Comparison of ENCODE assay signal across 8 mouse cellular contexts in genomic region chr19:5811771-5812504, GRCm38 (mm10). TPM values are rescaled to one million over a fixed set of nuclear protein-coding genes. Genes with fewer than 3 reads are reported as not detected.
DNase-seq lines count a peak whose midpoint lies in the region; ATAC-seq and TF ChIP-seq lines count a peak whose summit lies in the region.

No protein-coding gene starts in this region.

- no peaks in the 10 kb centered on the region for H3K36me3 ChIP-seq in forebrain, embryonic 16.5 days (ENCODE audit: control insufficient read depth, insufficient read depth)
- H3K36me3 ChIP-seq in lung, embryonic 15.5 days = no peaks in the 10 kb centered on the region
- no peaks in the 10 kb centered on the region for H3K36me3 ChIP-seq in thymus, adult 2 months (ENCODE audit: control insufficient read depth, insufficient read depth, low read length)

- H3K4me1 ChIP-seq in forebrain, embryonic 16.5 days (replicated peaks; ENCODE audit: control insufficient read depth, insufficient read depth, low read length) = peaks cover 37% of the 10 kb centered on the region
- peaks cover 61% of the 10 kb centered on the region for H3K4me1 ChIP-seq in lung, embryonic 15.5 days
- peaks cover 33% of the 10 kb centered on the region for H3K4me1 ChIP-seq in thymus, adult 2 months (replicated peaks; ENCODE audit: control insufficient read depth, insufficient read depth, low read length)

- ATAC-seq in forebrain, embryonic 16.5 days = peak; percentile 96
- ATAC-seq in lung, embryonic 15.5 days (ENCODE audit: borderline replicate concordance, extremely low read depth, low FRiP score, low TSS enrichment) = peak; percentile 62

- no peaks in the 10 kb centered on the region for H3K9me3 ChIP-seq in forebrain, embryonic 16.5 days (ENCODE audit: control insufficient read depth, low read length)
- H3K9me3 ChIP-seq in lung, embryonic 15.5 days = no peaks in the 10 kb centered on the region

- no peak for TF ChIP-seq CTCF in thymus, adult 2 months (IDR thresholded peaks at IDR 0.05; ENCODE audit: borderline replicate concordance, control insufficient read depth, extremely low read depth, insufficient read depth, low read length, poor library complexity)

- H3K9ac ChIP-seq in forebrain, embryonic 16.5 days (replicated peaks; ENCODE audit: low read depth, low read length) = peak overlapping the region; percentile 4
- no peak overlapping the region for H3K9ac ChIP-seq in lung, embryonic 15.5 days

- no peaks in the 10 kb centered on the region for H3K27me3 ChIP-seq in forebrain, embryonic 16.5 days (replicated peaks; ENCODE audit: control insufficient read depth, insufficient read depth, low read length)
- H3K27me3 ChIP-seq in lung, embryonic 15.5 days = no peaks in the 10 kb centered on the region
- H3K27me3 ChIP-seq in thymus, adult 2 months (ENCODE audit: control insufficient read depth, insufficient read depth, low read length) = no peaks in the 10 kb centered on the region

- WGBS in forebrain, embryonic 16.5 days = 36% methylated on average over 7 of the region's 7 CpGs
- WGBS in lung, embryonic 15.5 days = 42% methylated on average over 7 of the region's 7 CpGs
- 92% methylated on average over 7 of the region's 7 CpGs for WGBS in thymus, adult 2 months

- TF ChIP-seq POLR2A in thymus, adult 2 months (IDR thresholded peaks at IDR 0.05; ENCODE audit: control insufficient read depth, extremely low read depth, insufficient read depth, low read length, poor library complexity) = no peak

- no peak overlapping the region for H3K4me3 ChIP-seq in forebrain, embryonic 16.5 days (replicated peaks; ENCODE audit: low read length)
- no peak overlapping the region for H3K4me3 ChIP-seq in lung, embryonic 15.5 days
- H3K4me3 ChIP-seq in thymus, adult 2 months (ENCODE audit: control insufficient read depth, insufficient read depth, low read length) = no peak overlapping the region

- intact Hi-C loops in heart, postnatal 25 days (cut with DNase I) = no loop called here

- H3K27ac ChIP-seq in forebrain, embryonic 16.5 days (ENCODE audit: low read length) = peak overlapping the region; percentile 95
- H3K27ac ChIP-seq in lung, embryonic 15.5 days = peak overlapping the region; percentile 99
- H3K27ac ChIP-seq in thymus, adult 2 months (ENCODE audit: control insufficient read depth, insufficient read depth, low read length) = no peak overlapping the region

- peak; percentile 73 for DNase-seq in ES-CJ7 (ENCODE audit: low read depth, low spot score)
- peak; percentile 95 for DNase-seq in cerebellum, adult 11-12 months
- peak; percentile 88 for DNase-seq in heart, postnatal 25 days (ENCODE audit: low spot score)
- DNase-seq in layer of hippocampus, adult 18-20 months (ENCODE audit: low spot score in 2 of 2) = peak; percentile 93 to 96
- peak; percentile 91 for DNase-seq in right cerebral cortex, postnatal 25 days
- DNase-seq in thymus, adult 2 months = no peak

- H3K4me2 ChIP-seq in forebrain, embryonic 16.5 days (ENCODE audit: low read length) = peak overlapping the region; percentile 18
- H3K4me2 ChIP-seq in lung, embryonic 15.5 days = no peak overlapping the region

RNA-seq across cellular contexts. Expression of gene Scyl1, which starts 40.7 kb away (rescaled TPM):
- polyA plus RNA-seq in forebrain, embryonic 16.5 days (2015; fragmentation: Nextera tagmentation; extraction: Ambion mirVana) = 66.2 and 79.4 TPM in 2 replicates
- 10 to 100 TPM; 63.5 to 64.1 TPM for total RNA-seq in heart, postnatal 25 days (2021)
- 10 to 100 TPM; 77.3 to 80.3 TPM for total RNA-seq in layer of hippocampus, adult 18-20 months (2021)
- 76.1 and 83.6 TPM in 2 replicates for polyA plus RNA-seq in lung, embryonic 15.5 days (2015; fragmentation: Nextera tagmentation; extraction: Ambion mirVana)
- polyA plus RNA-seq in thymus, adult 2 months (2012; rRNA removed) = 107 and 113 TPM in 2 replicates
